Mouse (Mus musculus): ENCODE results near the gene Ptprn. TPM values are rescaled to one million over a fixed set of nuclear protein-coding genes. Genes with fewer than 3 reads are reported as not detected.

Ptprn gene
- total and polyA plus RNA-seq, 2 experiments from 2014 or later: 0.04 to 0.16 TPM

- Histone ChIP-seq H3K4me2 (ENCODE audit: low read depth, low read length) (no peak overlapping the region), H3K4me1 (ENCODE audit: control insufficient read depth, insufficient read depth) (no peaks in the 10 kb centered on the region), H3K27me3 (ENCODE audit: control insufficient read depth, insufficient read depth, low read length) (no peaks in the 10 kb centered on the region), H3K36me3 (replicated peaks; ENCODE audit: control insufficient read depth, insufficient read depth, low read length) (no peaks in the 10 kb centered on the region), H3K4me3 (ENCODE audit: low read depth, low read length) (no peak overlapping the region), H3K27ac (ENCODE audit: low read depth) (no peak overlapping the region), H3K9me3 (replicated peaks; ENCODE audit: control insufficient read depth, low read length) (no peaks in the 10 kb centered on the region), H3K9ac (replicated peaks; ENCODE audit: low read depth, low read length) (no peak overlapping the region)
- 70% methylated on average over 7 of the region's 7 CpGs for WGBS
- DNase-seq (ENCODE audit: low spot score) (no peak), ATAC-seq (ENCODE audit: insufficient read depth, low read depth) (no peak)
- TF ChIP-seq EP300 (IDR thresholded peaks at IDR 0.05; ENCODE audit: low read depth) (no peak), CTCF (IDR thresholded peaks at IDR 0.05; ENCODE audit: low read depth) (no peak)
Observed at GRCm38 (mm10) chr1:75284911-75285310, 20.6 kb upstream of the Ptprn start.

- Histone ChIP-seq H3K9ac (replicated peaks; ENCODE audit: low read depth, low read length) (no peak overlapping the region), H3K36me3 (replicated peaks; ENCODE audit: control insufficient read depth, insufficient read depth, low read length) (no peaks in the 10 kb centered on the region), H3K4me1 (ENCODE audit: control insufficient read depth, insufficient read depth) (no peaks in the 10 kb centered on the region), H3K4me3 (ENCODE audit: low read depth, low read length) (no peak overlapping the region), H3K4me2 (ENCODE audit: low read depth, low read length) (no peak overlapping the region), H3K9me3 (replicated peaks; ENCODE audit: control insufficient read depth, low read length) (no peaks in the 10 kb centered on the region), H3K27ac (ENCODE audit: low read depth) (no peak overlapping the region), H3K27me3 (ENCODE audit: control insufficient read depth, insufficient read depth, low read length) (peaks cover 6% of the 10 kb centered on the region)
- WGBS: 69% methylated on average over 5 of the region's 5 CpGs
- DNase-seq (ENCODE audit: low spot score): no peak
- ATAC-seq (ENCODE audit: insufficient read depth, low read depth): no peak
- no peak for TF ChIP-seq CTCF (IDR thresholded peaks at IDR 0.05; ENCODE audit: low read depth)
- TF ChIP-seq EP300 (IDR thresholded peaks at IDR 0.05; ENCODE audit: low read depth): no peak
Observed at GRCm38 (mm10) chr1:75283017-75283416, 18.7 kb upstream of the Ptprn start.

- no peak within 1 kb of the TSS for H3K4me3 ChIP-seq (ENCODE audit: low read depth, low read length)
- H3K4me1 ChIP-seq (ENCODE audit: control insufficient read depth, insufficient read depth): no peaks in the 10 kb centered on the region
- no peak within 1 kb of the TSS for H3K4me2 ChIP-seq (ENCODE audit: low read depth, low read length)
- no peak for DNase-seq (ENCODE audit: low spot score)
- no peak within 1 kb of the TSS for H3K27ac ChIP-seq (ENCODE audit: low read depth)
- ATAC-seq (ENCODE audit: insufficient read depth, low read depth): no peak
- no peak for TF ChIP-seq CTCF (IDR thresholded peaks at IDR 0.05; ENCODE audit: low read depth)
- TF ChIP-seq EP300 (IDR thresholded peaks at IDR 0.05; ENCODE audit: low read depth): no peak
- H3K27me3 ChIP-seq (ENCODE audit: control insufficient read depth, insufficient read depth, low read length): peaks cover 20% of the 10 kb centered on the region
- no peaks in the 10 kb centered on the region for H3K36me3 ChIP-seq (replicated peaks; ENCODE audit: control insufficient read depth, insufficient read depth, low read length)
- 9% methylated on average over 13 of the region's 13 CpGs for WGBS
- no peaks in the 10 kb centered on the region for H3K9me3 ChIP-seq (replicated peaks; ENCODE audit: control insufficient read depth, low read length)
- no peak within 1 kb of the TSS for H3K9ac ChIP-seq (replicated peaks; ENCODE audit: low read depth, low read length)
Observed at GRCm38 (mm10) chr1:75278228-75278627, 13.9 kb upstream of the Ptprn start, which contains the start of gene Resp18. Gene Resp18 (minus strand): TSS chr1:75278415.

DNA sequence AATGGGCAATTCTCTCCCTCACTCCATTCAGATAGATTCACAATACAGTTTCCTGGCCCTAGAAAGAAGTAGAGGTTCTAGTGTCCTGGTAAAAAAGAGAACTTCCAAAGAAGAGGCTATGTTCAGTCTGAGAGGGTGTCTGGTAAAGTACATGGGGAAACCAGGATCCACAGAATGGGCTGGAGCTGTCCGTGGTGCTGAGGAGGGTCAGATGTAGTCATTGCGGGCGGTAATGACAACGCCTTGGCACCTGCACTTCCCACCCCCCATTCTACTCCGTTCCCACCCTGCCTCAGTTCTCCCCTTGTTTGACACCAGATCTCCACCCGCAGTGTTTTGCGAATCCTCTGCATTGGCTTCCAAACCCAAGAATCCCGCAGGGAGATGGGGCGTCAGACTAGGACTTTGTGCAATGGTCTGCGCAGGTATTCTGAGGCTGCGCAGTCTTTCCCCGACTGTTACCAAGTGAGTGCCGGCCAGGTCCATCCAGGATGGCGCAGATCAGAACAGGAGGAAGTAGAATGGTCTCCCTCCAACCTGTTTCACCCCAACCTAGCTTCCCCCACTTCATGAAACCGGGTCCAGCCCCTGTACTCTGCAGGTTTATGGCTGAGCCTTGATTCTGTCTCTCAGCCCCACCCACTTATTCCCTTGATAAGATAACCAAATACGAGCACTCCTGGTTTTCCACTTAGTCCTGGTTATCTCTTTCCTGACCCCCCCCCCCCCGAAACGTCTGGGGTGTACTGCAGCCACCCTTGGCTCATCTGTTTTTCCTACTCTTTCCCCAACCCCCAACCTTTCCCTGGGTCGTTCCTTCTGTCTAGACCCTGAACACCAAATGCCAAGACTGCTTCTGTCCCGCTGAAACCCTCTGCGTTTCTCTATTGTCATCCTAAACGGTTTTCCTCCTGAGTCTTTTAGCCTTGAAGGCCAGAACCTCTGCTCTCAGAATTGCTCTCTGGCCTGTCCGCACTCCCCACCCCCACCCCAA is 13.2 kb upstream of the Ptprn start:
- no peak overlapping the region for H3K4me2 ChIP-seq (ENCODE audit: low read depth, low read length)
- H3K36me3 ChIP-seq (replicated peaks; ENCODE audit: control insufficient read depth, insufficient read depth, low read length): no peaks in the 10 kb centered on the region
- no peak overlapping the region for H3K4me3 ChIP-seq (ENCODE audit: low read depth, low read length)
- no peak for TF ChIP-seq EP300 (IDR thresholded peaks at IDR 0.05; ENCODE audit: low read depth)
- no peak overlapping the region for H3K9ac ChIP-seq (replicated peaks; ENCODE audit: low read depth, low read length)
- ATAC-seq (ENCODE audit: insufficient read depth, low read depth) (no peak), DNase-seq (ENCODE audit: low spot score) (peak; percentile 47)
- H3K9me3 ChIP-seq (replicated peaks; ENCODE audit: control insufficient read depth, low read length): no peaks in the 10 kb centered on the region
- H3K27me3 ChIP-seq (ENCODE audit: control insufficient read depth, insufficient read depth, low read length): peaks cover 20% of the 10 kb centered on the region
- no peak overlapping the region for H3K27ac ChIP-seq (ENCODE audit: low read depth)
- 5% methylated on average over 23 of the region's 23 CpGs for WGBS
- H3K4me1 ChIP-seq (ENCODE audit: control insufficient read depth, insufficient read depth): no peaks in the 10 kb centered on the region

- no peak overlapping the region for H3K27ac ChIP-seq (ENCODE audit: low read depth)
- WGBS: 1% methylated on average over 40 of the region's 40 CpGs
- no peak for ATAC-seq (ENCODE audit: insufficient read depth, low read depth)
- H3K36me3 ChIP-seq (replicated peaks; ENCODE audit: control insufficient read depth, insufficient read depth, low read length): no peaks in the 10 kb centered on the region
- H3K4me1 ChIP-seq (ENCODE audit: control insufficient read depth, insufficient read depth): no peaks in the 10 kb centered on the region
- no peaks in the 10 kb centered on the region for H3K9me3 ChIP-seq (replicated peaks; ENCODE audit: control insufficient read depth, low read length)
- no peak for TF ChIP-seq EP300 (IDR thresholded peaks at IDR 0.05; ENCODE audit: low read depth)
- TF ChIP-seq CTCF (IDR thresholded peaks at IDR 0.05; ENCODE audit: low read depth): no peak
- no peak overlapping the region for H3K9ac ChIP-seq (replicated peaks; ENCODE audit: low read depth, low read length)
- H3K4me2 ChIP-seq (ENCODE audit: low read depth, low read length): no peak overlapping the region
- H3K4me3 ChIP-seq (ENCODE audit: low read depth, low read length): no peak overlapping the region
- peaks cover 40% of the 10 kb centered on the region for H3K27me3 ChIP-seq (ENCODE audit: control insufficient read depth, insufficient read depth, low read length)
- peak; percentile 66 for DNase-seq (ENCODE audit: low spot score)
Observed at GRCm38 (mm10) chr1:75262969-75263951, 1.0 kb downstream of the Ptprn start.

All from heart, postnatal 0 days (tissue).